In the genomic region with DNA sequence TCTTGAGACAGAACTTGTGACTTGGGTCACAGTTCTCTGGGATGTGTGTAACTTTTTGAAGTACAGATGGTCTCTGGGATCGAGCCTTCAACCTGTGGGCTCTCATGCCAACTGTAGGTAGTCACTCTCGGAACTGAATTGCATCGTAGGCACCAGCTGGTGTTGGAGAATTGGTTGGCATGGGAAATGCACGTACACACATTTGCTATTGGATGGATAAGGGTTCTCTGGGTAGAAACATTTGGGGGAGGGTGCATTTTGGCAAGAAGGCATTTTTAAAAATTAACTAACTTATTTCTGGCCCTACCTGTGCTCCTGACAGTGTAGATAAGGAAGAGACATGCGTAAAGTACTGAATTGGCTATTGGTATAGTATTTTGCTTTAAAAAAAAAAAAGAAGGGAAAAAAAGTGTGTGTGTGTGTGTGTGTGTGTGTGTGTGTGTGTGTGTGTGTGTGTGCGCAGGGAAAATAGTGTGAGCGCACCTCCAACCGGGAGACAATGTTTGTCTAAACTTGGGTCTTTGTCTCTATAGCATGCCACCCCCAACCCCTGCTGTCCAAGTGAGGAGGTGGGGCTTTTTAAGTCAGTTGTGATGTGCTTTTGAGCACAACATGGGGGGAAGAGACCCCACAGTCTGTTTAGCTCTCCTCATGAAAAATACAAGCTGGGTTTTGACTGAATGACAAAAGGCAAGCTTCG, we compare ENCODE assay signal across 12 mouse cellular contexts. TPM values are rescaled to one million over a fixed set of nuclear protein-coding genes. Genes with fewer than 3 reads are reported as not detected.
DNase-seq lines count a peak whose midpoint lies in the region; ATAC-seq lines count a peak whose summit lies in the region.
"Had no signal": no experiment of that assay in that cellular context is flagged by ENCODE, and none has a peak within 500 bp of the region (broad histone marks: within the 10 kb centered on the region; RNA-seq: fewer than 3 reads in every experiment).

No protein-coding gene starts in this region.

- H3K4me1 ChIP-seq in heart, embryonic 15.5 days (replicated peaks), result peaks cover 19% of the 10 kb centered on the region
- H3K4me1 ChIP-seq in embryonic facial prominence, embryonic 10.5 days, result peaks cover 43% of the 10 kb centered on the region
- peaks cover 21% of the 10 kb centered on the region for H3K4me1 ChIP-seq in hindbrain, embryonic 16.5 days (ENCODE audit: control insufficient read depth, insufficient read depth, low read depth, low read length)
- peaks cover 25% of the 10 kb centered on the region for H3K4me1 ChIP-seq in midbrain, embryonic 15.5 days

- H3K4me2 ChIP-seq in heart, embryonic 15.5 days, result peak overlapping the region; percentile 51
- H3K4me2 ChIP-seq in hindbrain, embryonic 16.5 days (ENCODE audit: low read length), result peak overlapping the region; percentile 31
- peak overlapping the region; percentile 28 for H3K4me2 ChIP-seq in midbrain, embryonic 15.5 days

- 0 out of 2 replicates have a peak overlapping the region, but pooled peaks have one; percentile 16 for H3K4me3 ChIP-seq in heart, embryonic 15.5 days
- peak overlapping the region; percentile 16; the same call in 1 of the 2 replicates for H3K4me3 ChIP-seq in embryonic facial prominence, embryonic 10.5 days
- no peak overlapping the region for H3K4me3 ChIP-seq in hindbrain, embryonic 16.5 days (ENCODE audit: low read length)
- H3K4me3 ChIP-seq in midbrain, embryonic 15.5 days, result no peak overlapping the region

- no peak for DNase-seq in heart, postnatal 10 days
- DNase-seq in embryonic facial prominence, embryonic 10.5 days (ENCODE audit: low spot score), result no peak
- no peak for DNase-seq in cerebellum, adult 9-10 months
- no peak for DNase-seq in adrenal gland, adult 2 months
- DNase-seq: cerebellum, postnatal 36 days; layer of hippocampus, adult 9-11 months had no signal

- peak overlapping the region; percentile 64 for H3K27ac ChIP-seq in heart, embryonic 15.5 days
- peak overlapping the region; percentile 80 for H3K27ac ChIP-seq in embryonic facial prominence, embryonic 10.5 days (replicated peaks)
- H3K27ac ChIP-seq in hindbrain, embryonic 16.5 days (ENCODE audit: low read depth, low read length), result peak overlapping the region; percentile 48; the same call in 1 of the 2 replicates
- peak overlapping the region; percentile 58 for H3K27ac ChIP-seq in midbrain, embryonic 15.5 days

- 67% methylated on average over 9 of the region's 9 CpGs for WGBS in heart, embryonic 15.5 days
- 71% methylated on average over 9 of the region's 9 CpGs for WGBS in embryonic facial prominence, embryonic 10.5 days
- 39% methylated on average over 9 of the region's 9 CpGs for WGBS in hindbrain, embryonic 16.5 days
- 48% methylated on average over 9 of the region's 9 CpGs for WGBS in midbrain, embryonic 15.5 days

- no peak for ATAC-seq in heart, embryonic 15.5 days (replicated peaks; ENCODE audit: insufficient number of reproducible peaks, insufficient read depth, low FRiP score, low read depth)
- ATAC-seq in hindbrain, embryonic 16.5 days, result no peak; the same call in 1 of the 2 replicates
- ATAC-seq in midbrain, embryonic 15.5 days (replicated peaks), result peak; percentile 44; the same call in 1 of the 2 replicates
- ATAC-seq in megakaryocyte-erythroid progenitor cell, adult 5-6 weeks (replicated peaks; ENCODE audit: low FRiP score, low TSS enrichment, poor library complexity, severe bottlenecking), result no peak
- ATAC-seq: activated CD4-positive, CD25-positive, alpha-beta regulatory T cell, adult 4 months had no signal

- intact Hi-C loops in heart, postnatal 10 days (cut with DNase I), result no loop called here

- H3K36me3 ChIP-seq in heart, embryonic 15.5 days, result no peaks in the 10 kb centered on the region
- peaks cover 7% of the 10 kb centered on the region for H3K36me3 ChIP-seq in embryonic facial prominence, embryonic 10.5 days (replicated peaks)
- no peaks in the 10 kb centered on the region for H3K36me3 ChIP-seq in hindbrain, embryonic 16.5 days (ENCODE audit: control insufficient read depth, insufficient read depth, low read length)
- H3K36me3 ChIP-seq in midbrain, embryonic 15.5 days (replicated peaks), result no peaks in the 10 kb centered on the region

- no peaks in the 10 kb centered on the region for H3K27me3 ChIP-seq in heart, embryonic 15.5 days
- no peaks in the 10 kb centered on the region for H3K27me3 ChIP-seq in embryonic facial prominence, embryonic 10.5 days (replicated peaks; ENCODE audit: low read depth, poor library complexity, severe bottlenecking)
- no peaks in the 10 kb centered on the region; the same call in 1 of the 2 replicates for H3K27me3 ChIP-seq in hindbrain, embryonic 16.5 days (replicated peaks; ENCODE audit: control insufficient read depth, insufficient read depth, low read length)
- H3K27me3 ChIP-seq in midbrain, embryonic 15.5 days (replicated peaks), result no peaks in the 10 kb centered on the region

- H3K9ac ChIP-seq in heart, embryonic 15.5 days, result no peak overlapping the region
- H3K9ac ChIP-seq in hindbrain, embryonic 16.5 days (ENCODE audit: low read depth, low read length), result 0 out of 2 replicates have a peak overlapping the region, but pooled peaks have one; percentile 27
- H3K9ac ChIP-seq in midbrain, embryonic 15.5 days, result no peak overlapping the region

- no peaks in the 10 kb centered on the region for H3K9me3 ChIP-seq in heart, embryonic 15.5 days (replicated peaks)
- no peaks in the 10 kb centered on the region for H3K9me3 ChIP-seq in embryonic facial prominence, embryonic 10.5 days
- H3K9me3 ChIP-seq in hindbrain, embryonic 16.5 days (ENCODE audit: control insufficient read depth, low read length), result no peaks in the 10 kb centered on the region
- H3K9me3 ChIP-seq in midbrain, embryonic 15.5 days, result no peaks in the 10 kb centered on the region

RNA-seq across cellular contexts. Expression of a gene that starts 26.0 kb away (rescaled TPM):
- 43.9 and 61.7 TPM in 2 replicates for polyA plus RNA-seq in heart, embryonic 15.5 days (2015; fragmentation: Nextera tagmentation; extraction: Ambion mirVana)
- 10 to 100 TPM; 47.9 to 51.0 TPM for total RNA-seq in heart, postnatal 10 days (2021)
- 30.3 and 34.2 TPM in 2 replicates for polyA plus RNA-seq in embryonic facial prominence, embryonic 10.5 days (2016; fragmentation: Nextera tagmentation; extraction: Ambion mirVana)
- polyA plus RNA-seq in hindbrain, embryonic 16.5 days (2015; fragmentation: Nextera tagmentation; extraction: Ambion mirVana), result 97.1 and 101 TPM in 2 replicates
- 79.5 and 81.7 TPM in 2 replicates for polyA plus RNA-seq in midbrain, embryonic 15.5 days (2015; fragmentation: Nextera tagmentation; extraction: Ambion mirVana)
- 10 to 100 TPM; 76.4 to 95.5 TPM for total RNA-seq in adrenal gland, adult 2 months (2021)
- polyA plus RNA-seq in adrenal gland, adult 2 months (2012; rRNA removed), result 83.1 and 102 TPM in 2 replicates
- 43.1 and 47.2 TPM in 2 replicates for total RNA-seq in megakaryocyte-erythroid progenitor cell, adult 5-6 weeks (2014; fragmentation: Nextera tagmentation)
- 57.7 and 59.8 TPM in 2 replicates for total RNA-seq in megakaryocyte-erythroid progenitor cell, adult 5-6 weeks (2017)

RNA-seq across cellular contexts. Expression of a gene that starts 36.9 kb away (rescaled TPM):
- 0.14 TPM in 1 of 2 replicates, not detected in the other for polyA plus RNA-seq in heart, embryonic 15.5 days (2015; fragmentation: Nextera tagmentation; extraction: Ambion mirVana)
- total RNA-seq in heart, postnatal 10 days (2021), result not detected
- not detected in 2 replicates for polyA plus RNA-seq in embryonic facial prominence, embryonic 10.5 days (2016; fragmentation: Nextera tagmentation; extraction: Ambion mirVana)
- 3.1 and 5.1 TPM in 2 replicates for polyA plus RNA-seq in hindbrain, embryonic 16.5 days (2015; fragmentation: Nextera tagmentation; extraction: Ambion mirVana)
- 0.23 and 0.65 TPM in 2 replicates for polyA plus RNA-seq in midbrain, embryonic 15.5 days (2015; fragmentation: Nextera tagmentation; extraction: Ambion mirVana)
- not detected for total RNA-seq in adrenal gland, adult 2 months (2021)
- not detected in 2 replicates for polyA plus RNA-seq in adrenal gland, adult 2 months (2012; rRNA removed)
- not detected in 2 replicates for total RNA-seq in megakaryocyte-erythroid progenitor cell, adult 5-6 weeks (2014; fragmentation: Nextera tagmentation)
- not detected in 2 replicates for total RNA-seq in megakaryocyte-erythroid progenitor cell, adult 5-6 weeks (2017)
- total RNA-seq: gastrocnemius, postnatal 10 days had no signal
- polyA plus RNA-seq: activated CD4-positive, CD25-positive, alpha-beta regulatory T cell, adult 4 months had no signal

Comparison
In these comparisons a context has a peak if more than half of its experiments do, and no peak if none do; other contexts are left out.
1. H3K4me3 ChIP-seq: peak in heart, embryonic 15.5 days (single experiment) and embryonic facial prominence, embryonic 10.5 days (single experiment); none in hindbrain, embryonic 16.5 days (single experiment) and midbrain, embryonic 15.5 days (single experiment).
2. Peak in every context shown above with its lines, with median percentiles within 50 percentile points of each other: H3K27ac ChIP-seq and H3K4me2 ChIP-seq.